Mouse (Mus musculus) liver, adult 2 months (tissue): ENCODE data around the gene Morn4. TPM values are rescaled to one million over a fixed set of nuclear protein-coding genes. Genes with fewer than 3 reads are reported as not detected.
A peak's percentile ranks its signal among the peaks of the same experiment; 100 is the strongest.

Experiments
- DNase-seq: peaks from one replicate; pipeline ENCODE4 v3.0.0-alpha.2; 2011; ENCODE audit warnings: low read depth, low spot score; ENCODE audit errors: extremely low read depth
- H3K27ac ChIP-seq: fragments of 200-500 bp; replicated peaks from 2 replicates; pipeline ENCODE4 v1.5.1; 2012; ENCODE audit warnings: low read depth, mild to moderate bottlenecking, control low read depth, inconsistent platforms, low read length; ENCODE audit not compliant: insufficient read depth
- H3K27me3 ChIP-seq: fragments of 200-500 bp; 2 replicates; pipeline ENCODE4 v1.6.1; 2012; ENCODE audit warnings: mild to moderate bottlenecking, moderate library complexity, low read length, inconsistent platforms; ENCODE audit not compliant: control insufficient read depth, insufficient read depth
- H3K36me3 ChIP-seq: fragments of 200-500 bp; 2 replicates; pipeline ENCODE4 v1.6.1; 2012; ENCODE audit warnings: low read length, inconsistent platforms; ENCODE audit not compliant: control insufficient read depth, insufficient read depth
- H3K4me1 ChIP-seq: fragments of 200-500 bp; 2 replicates; pipeline ENCODE4 v1.6.1; 2011; ENCODE audit warnings: low read length; ENCODE audit not compliant: control insufficient read depth, insufficient read depth
- H3K4me3 ChIP-seq: fragments of 200-500 bp; 2 replicates; pipeline ENCODE4 v1.5.1; 2011; ENCODE audit warnings: low read depth, mild to moderate bottlenecking, control low read depth, low read length, moderate library complexity; ENCODE audit not compliant: insufficient read depth
- H3K79me2 ChIP-seq: fragments of 200-500 bp; 2 replicates; pipeline ENCODE4 v1.6.1; 2012; ENCODE audit warnings: inconsistent platforms, mild to moderate bottlenecking, low read length, moderate library complexity; ENCODE audit not compliant: control insufficient read depth, insufficient read depth
- H3K9ac ChIP-seq: fragments of 200-500 bp; 2 replicates; pipeline ENCODE4 v1.6.1; 2012; ENCODE audit warnings: low read depth, mild to moderate bottlenecking, control low read depth, inconsistent platforms, low read length
- CTCF ChIP-seq: fragments of 200-500 bp; IDR thresholded peaks from 2 replicates; pipeline ENCODE4 v1.5.1; 2011; ENCODE audit warnings: low read depth, low read length, control low read depth
- POLR2A ChIP-seq: fragments of 200-500 bp; IDR thresholded peaks from 2 replicates; pipeline ENCODE4 v1.6.1; 2011; ENCODE audit warnings: low read length, control low read depth; ENCODE audit not compliant: insufficient read depth; ENCODE audit errors: extremely low read depth
- WGBS: fragments of 180-500 bp; shearing (Covaris S2); methylation state at CpG from one replicate; pipeline ENCODE4 v1.1.7; 2018; 5-methylcytosine and 5-hydroxymethylcytosine counted together
- polyA plus RNA-seq: library from polyadenylated mRNA; depleted of rRNA; stranded (reverse); fragments of >200 nt; gene quantifications from 2 replicates; pipeline ENCODE4 v1.2.3, GENCODE M21; 2012
- total RNA-seq: library from RNA; depleted of rRNA; stranded (reverse); fragments of >200 nt; gene quantifications from 2 replicates; pipeline ENCODE4 v1.2.3, GENCODE M21; 2014

Morn4 gene
- total and polyA plus RNA-seq, 2 experiments = 0.09 to 0.44 TPM

- H3K9ac ChIP-seq = no peak overlapping the region
- peaks cover 33% of the 10 kb centered on the region for H3K79me2 ChIP-seq
- H3K4me1 ChIP-seq = peaks cover 31% of the 10 kb centered on the region
- H3K36me3 ChIP-seq = peaks cover 3% of the 10 kb centered on the region; the same call in 1 of the 2 replicates
- TF ChIP-seq POLR2A (no peak), CTCF (no peak)
- peak overlapping the region; percentile 96 for H3K27ac ChIP-seq
- H3K4me3 ChIP-seq = no peak overlapping the region
- no peaks in the 10 kb centered on the region for H3K27me3 ChIP-seq
- 15% methylated on average over 1 of the region's 1 CpGs for WGBS
- DNase-seq = peak; percentile 96
Observed at GRCm38 (mm10) chr19:42050251-42050650, 35.9 kb downstream of the Morn4 start.

- 6% methylated on average over 23 of the region's 23 CpGs for WGBS
- Histone ChIP-seq H3K4me3 (peak within 1 kb of the TSS; percentile 82), H3K27me3 (no peaks in the 10 kb centered on the region), H3K27ac (peak within 1 kb of the TSS; percentile 77), H3K9ac (peak within 1 kb of the TSS; percentile 77), H3K79me2 (peaks cover 12% of the 10 kb centered on the region; the same call in 1 of the 2 replicates), H3K4me1 (peaks cover 2% of the 10 kb centered on the region; the same call in 1 of the 2 replicates), H3K36me3 (no peaks in the 10 kb centered on the region)
- TF ChIP-seq CTCF (peak; percentile 96), POLR2A (peak; percentile 92)
- DNase-seq = peak; percentile 95
Observed at GRCm38 (mm10) chr19:42045269-42046102, 40.7 kb downstream of the Morn4 start, which contains the start of gene Hoga1. Gene Hoga1, plus strand, starts transcription at chr19:42045610.

GRCm38 (mm10) chr19:42043988-42044387, 42.2 kb downstream of the Morn4 start:
- no peak for DNase-seq
- no peak overlapping the region for H3K4me3 ChIP-seq
- no peaks in the 10 kb centered on the region for H3K36me3 ChIP-seq
- H3K79me2 ChIP-seq = peaks cover 12% of the 10 kb centered on the region; the same call in 1 of the 2 replicates
- no peak overlapping the region for H3K27ac ChIP-seq
- no peaks in the 10 kb centered on the region for H3K27me3 ChIP-seq
- TF ChIP-seq CTCF (no peak), POLR2A (no peak)
- H3K9ac ChIP-seq = no peak overlapping the region
- peaks cover 2% of the 10 kb centered on the region; the same call in 1 of the 2 replicates for H3K4me1 ChIP-seq
- 96% methylated on average over 6 of the region's 6 CpGs for WGBS

- H3K9ac ChIP-seq = no peak overlapping the region
- 93% methylated on average over 12 of the region's 12 CpGs for WGBS
- peaks cover 2% of the 10 kb centered on the region; the same call in 1 of the 2 replicates for H3K4me1 ChIP-seq
- no peaks in the 10 kb centered on the region for H3K36me3 ChIP-seq
- H3K27ac ChIP-seq = no peak overlapping the region
- H3K4me3 ChIP-seq = no peak overlapping the region
- H3K79me2 ChIP-seq = no peaks in the 10 kb centered on the region
- TF ChIP-seq POLR2A (no peak), CTCF (no peak)
- H3K27me3 ChIP-seq = no peaks in the 10 kb centered on the region
- no peak for DNase-seq
Observed at GRCm38 (mm10) chr19:42038310-42038709, 47.8 kb downstream of the Morn4 start.

- H3K4me3 ChIP-seq = no peak overlapping the region
- no peaks in the 10 kb centered on the region for H3K79me2 ChIP-seq
- peaks cover 2% of the 10 kb centered on the region; the same call in 1 of the 2 replicates for H3K4me1 ChIP-seq
- TF ChIP-seq POLR2A = no peak
- no peak for TF ChIP-seq CTCF
- no peak overlapping the region for H3K27ac ChIP-seq
- H3K27me3 ChIP-seq = no peaks in the 10 kb centered on the region
- WGBS = 82% methylated on average over 11 of the region's 11 CpGs
- no peak overlapping the region for H3K9ac ChIP-seq
- H3K36me3 ChIP-seq = no peaks in the 10 kb centered on the region
- no peak for DNase-seq
Observed at GRCm38 (mm10) chr19:42037167-42037702, 48.9 kb downstream of the Morn4 start.
